Mouse (Mus musculus) R1 (cell line): ENCODE results near the gene Ugt2b5.
"Not testable (repeated sequence)": the region's sequence is repeated elsewhere in the genome, so short reads cannot be mapped to it uniquely, and the experiment has no call there.

Experiments used
- DNase-seq: peaks from one replicate; pipeline ENCODE4 v3.0.0-alpha.2; 2018; ENCODE audit warnings: low read depth, low spot score

Ugt2b5 gene

GRCm38 (mm10) chr5:87140196-87140595 is at the start of gene Ugt2b5:
Ugt2b5 (minus strand) TSS chr5:87140318.
- DNase-seq, result not testable (repeated sequence)

- DNase-seq, result not testable (repeated sequence)
Measured at GRCm38 (mm10) chr5:87175780-87176179, 35.7 kb upstream of the Ugt2b5 start.

GRCm38 (mm10) chr5:87174671-87175070 is 34.6 kb upstream of the Ugt2b5 start:
- DNase-seq, result no peak

GRCm38 (mm10) chr5:87147741-87148454 is 7.8 kb upstream of the Ugt2b5 start:
- no peak for DNase-seq

GRCm38 (mm10) chr5:87142865-87143456 is 2.8 kb upstream of the Ugt2b5 start:
- peak; percentile 59 for DNase-seq

- DNase-seq, result not testable (repeated sequence)
Measured at GRCm38 (mm10) chr5:87103697-87104096, 36.4 kb downstream of the Ugt2b5 start.

GRCm38 (mm10) chr5:87092346-87093027 is 47.6 kb downstream of the Ugt2b5 start, which contains the start of gene Ugt2b36:
Ugt2b36 (minus strand) TSS chr5:87092555.
- no peak for DNase-seq

GRCm38 (mm10) chr5:87091111-87091510 is 49.0 kb downstream of the Ugt2b5 start:
- DNase-seq, result no peak

GRCm38 (mm10) chr5:87089264-87089663 is 50.9 kb downstream of the Ugt2b5 start:
- no peak for DNase-seq

- DNase-seq, result no peak
Measured at GRCm38 (mm10) chr5:87086269-87086668, 53.8 kb downstream of the Ugt2b5 start.
